Mouse (Mus musculus) cerebellum, postnatal 14 days (tissue): Measurements from ENCODE around the gene Nsdhl.

Experiments used
- DNase-seq, 2 experiments: peaks; one replicate each; pipeline ENCODE4 v3.0.0; 2021; ENCODE audit warnings: mixed read lengths in 2 of 2

Nsdhl gene

GRCm38 (mm10) chrX:73005678-73006077, 87.3 kb downstream of the Nsdhl start:
- no peak for DNase-seq

GRCm38 (mm10) chrX:73007597-73008479, 89.5 kb downstream of the Nsdhl start:
- DNase-seq, result peak; percentile 95 to 96
